Comparison of ENCODE assay signal across 9 mouse cellular contexts in the genomic region with DNA sequence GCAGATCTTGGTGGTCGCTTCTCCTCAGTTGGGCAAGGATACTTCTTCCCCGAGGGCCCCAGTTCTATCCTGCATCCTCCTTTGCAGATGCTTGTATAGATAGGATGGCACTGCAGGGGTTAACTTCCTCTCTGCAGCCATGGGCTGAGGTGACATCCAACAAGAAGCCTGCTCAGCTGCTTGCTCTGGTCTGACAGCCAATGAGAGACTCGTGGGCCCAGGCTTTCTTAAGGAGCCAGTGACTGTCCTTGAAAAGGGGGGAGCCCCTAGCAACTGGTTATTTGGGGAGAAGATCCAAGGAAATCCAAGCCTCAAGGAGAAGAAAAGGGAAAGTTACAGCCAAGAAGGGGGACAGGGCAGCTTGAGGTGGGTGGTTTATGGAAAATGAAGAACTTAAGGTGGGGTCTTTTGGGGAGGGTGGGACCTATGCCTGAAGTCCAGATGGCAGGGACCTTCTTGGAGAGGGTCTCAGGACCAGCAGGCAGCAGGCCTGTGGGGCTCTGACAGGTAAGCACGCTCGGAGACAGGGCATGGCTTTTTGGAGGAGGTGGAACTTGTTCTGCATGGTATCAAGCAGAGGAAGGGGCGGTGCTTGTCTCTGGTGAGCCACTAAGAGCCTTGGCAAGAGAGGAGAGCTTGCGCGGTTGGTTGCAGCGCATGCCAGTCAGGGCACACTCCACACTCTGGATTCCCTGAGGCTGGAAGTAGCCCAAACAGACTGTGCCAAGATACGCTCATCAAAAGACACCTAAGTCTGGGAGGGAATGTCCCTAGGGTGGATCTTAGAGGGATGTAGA. TPM values are rescaled to one million over a fixed set of nuclear protein-coding genes. Genes with fewer than 3 reads are reported as not detected.
DNase-seq lines count a peak whose midpoint lies in the region; ATAC-seq lines count a peak whose summit lies in the region.
"Had no signal": no experiment of that assay in that cellular context is flagged by ENCODE, and none has a peak within 500 bp of the region (broad histone marks: within the 10 kb centered on the region; RNA-seq: fewer than 3 reads in every experiment).

No protein-coding gene starts in this region.

- H3K4me1 ChIP-seq in forebrain, embryonic 11.5 days (replicated peaks; ENCODE audit: control insufficient read depth, insufficient read depth, low read length), result peaks cover 9% of the 10 kb centered on the region; the same call in 1 of the 2 replicates
- H3K4me1 ChIP-seq in forebrain, embryonic 10.5 days, result peaks cover 33% of the 10 kb centered on the region
- 0 out of 2 replicates have a peak, but pooled peaks cover 9% of the 10 kb centered on the region for H3K4me1 ChIP-seq in midbrain, embryonic 14.5 days (ENCODE audit: control insufficient read depth, insufficient read depth, low read length)

- no peaks in the 10 kb centered on the region for H3K9me3 ChIP-seq in forebrain, embryonic 11.5 days (ENCODE audit: control insufficient read depth, low read length)
- peaks cover 2% of the 10 kb centered on the region; the same call in 1 of the 2 replicates for H3K9me3 ChIP-seq in forebrain, embryonic 10.5 days
- no peaks in the 10 kb centered on the region for H3K9me3 ChIP-seq in midbrain, embryonic 14.5 days (ENCODE audit: control insufficient read depth, low read length)
- H3K9me3 ChIP-seq: limb, embryonic 15.5 days had no signal

- H3K4me3 ChIP-seq in forebrain, embryonic 11.5 days (ENCODE audit: low read depth, low read length), result no peak overlapping the region
- H3K4me3 ChIP-seq in forebrain, embryonic 10.5 days, result no peak overlapping the region
- H3K4me3 ChIP-seq in midbrain, embryonic 14.5 days (replicated peaks; ENCODE audit: low read depth, low read length), result peak overlapping the region; percentile 4; the same call in 1 of the 2 replicates
- H3K4me3 ChIP-seq: limb, embryonic 15.5 days had no signal

- no peak overlapping the region for H3K27ac ChIP-seq in forebrain, embryonic 11.5 days (ENCODE audit: low read depth, low read length)
- no peak overlapping the region for H3K27ac ChIP-seq in forebrain, embryonic 10.5 days
- H3K27ac ChIP-seq in midbrain, embryonic 14.5 days (replicated peaks; ENCODE audit: low read depth, low read length), result no peak overlapping the region
- H3K27ac ChIP-seq: limb, embryonic 15.5 days had no signal

- intact Hi-C loops in left cerebral cortex, postnatal 14 days (cut with DNase I), result no loop called here

- WGBS in forebrain, embryonic 11.5 days, result 67% methylated on average over 10 of the region's 10 CpGs
- 66% methylated on average over 10 of the region's 10 CpGs for WGBS in forebrain, embryonic 10.5 days
- 60% methylated on average over 10 of the region's 10 CpGs for WGBS in midbrain, embryonic 14.5 days

- peak; percentile 64 for DNase-seq in forebrain, embryonic 11.5 days (ENCODE audit: low spot score)
- no peak for DNase-seq in forebrain, embryonic 10.5 days (ENCODE audit: extremely low spot score, low spot score)
- peak; percentile 76 for DNase-seq in adrenal gland, adult 8-10 months
- peak; percentile 74 for DNase-seq in fat pad, adult 2 months (ENCODE audit: extremely low read depth, low read depth, low spot score)
- peak; percentile 65 for DNase-seq in kidney, adult 18-20 months
- DNase-seq in left cerebral cortex, postnatal 14 days (ENCODE audit: low spot score in 2 of 2), result peak; percentile 91 to 97
- peak; percentile 71 for DNase-seq in midbrain, embryonic 14.5 days
- DNase-seq in urinary bladder, postnatal 25 days (ENCODE audit: low spot score), result peak; percentile 48

- peaks cover 11% of the 10 kb centered on the region for H3K27me3 ChIP-seq in forebrain, embryonic 11.5 days (ENCODE audit: control insufficient read depth, insufficient read depth, low read length)
- peaks cover 46% of the 10 kb centered on the region for H3K27me3 ChIP-seq in forebrain, embryonic 10.5 days (ENCODE audit: poor library complexity, severe bottlenecking)
- H3K27me3 ChIP-seq in midbrain, embryonic 14.5 days (ENCODE audit: control insufficient read depth, insufficient read depth, low read length), result peaks cover 8% of the 10 kb centered on the region; the same call in 1 of the 2 replicates

- H3K4me2 ChIP-seq in forebrain, embryonic 11.5 days (ENCODE audit: low read depth, low read length, severe bottlenecking), result no peak overlapping the region
- H3K4me2 ChIP-seq in midbrain, embryonic 14.5 days (ENCODE audit: low read length), result peak overlapping the region; percentile 32
- H3K4me2 ChIP-seq: limb, embryonic 15.5 days had no signal

- ATAC-seq in forebrain, embryonic 11.5 days (replicated peaks; ENCODE audit: low FRiP score), result no peak
- no peak for ATAC-seq in midbrain, embryonic 14.5 days (ENCODE audit: low FRiP score, low TSS enrichment)

- no peak overlapping the region for H3K9ac ChIP-seq in forebrain, embryonic 11.5 days (ENCODE audit: low read length)
- no peak overlapping the region for H3K9ac ChIP-seq in midbrain, embryonic 14.5 days (replicated peaks; ENCODE audit: low read length)
- H3K9ac ChIP-seq: limb, embryonic 15.5 days had no signal

- H3K36me3 ChIP-seq in forebrain, embryonic 11.5 days (ENCODE audit: control insufficient read depth, insufficient read depth, low read length), result peaks cover 13% of the 10 kb centered on the region
- H3K36me3 ChIP-seq in forebrain, embryonic 10.5 days (replicated peaks), result peaks cover 60% of the 10 kb centered on the region
- peaks cover 47% of the 10 kb centered on the region for H3K36me3 ChIP-seq in midbrain, embryonic 14.5 days (ENCODE audit: control insufficient read depth, insufficient read depth, low read length)

RNA-seq across cellular contexts. Expression of a gene that starts 12.8 kb away (rescaled TPM):
- 6.1 and 8.2 TPM in 2 replicates for polyA plus RNA-seq in forebrain, embryonic 11.5 days (2014; fragmentation: Nextera tagmentation; extraction: Ambion mirVana)
- polyA plus RNA-seq in forebrain, embryonic 10.5 days (2016; fragmentation: Nextera tagmentation; extraction: Ambion mirVana), result 3.0 and 3.4 TPM in 2 replicates
- 10 to 100 TPM; 19.3 to 27.7 (median 24.5) TPM for total RNA-seq in adrenal gland, adult 8-10 months (2022)
- total RNA-seq in left cerebral cortex, postnatal 14 days (2021), result 10 to 100 TPM; 97.0 to 98.5 TPM
- polyA plus RNA-seq in midbrain, embryonic 14.5 days (2014; fragmentation: Nextera tagmentation; extraction: Ambion mirVana), result 18.3 and 19.9 TPM in 2 replicates

RNA-seq across cellular contexts. Expression of a gene that starts 27.4 kb away (rescaled TPM):
- 4.0 and 4.9 TPM in 2 replicates for polyA plus RNA-seq in forebrain, embryonic 11.5 days (2014; fragmentation: Nextera tagmentation; extraction: Ambion mirVana)
- 8.0 and 8.3 TPM in 2 replicates for polyA plus RNA-seq in forebrain, embryonic 10.5 days (2016; fragmentation: Nextera tagmentation; extraction: Ambion mirVana)
- total RNA-seq in adrenal gland, adult 8-10 months (2022), result 10 to 100 TPM in 2 of 4 experiments, 1 to 10 TPM in 2; 7.5 to 13.5 (median 11.3) TPM
- 1 to 10 TPM; 2.6 to 3.3 TPM for total RNA-seq in left cerebral cortex, postnatal 14 days (2021)
- 1.7 and 5.1 TPM in 2 replicates for polyA plus RNA-seq in midbrain, embryonic 14.5 days (2014; fragmentation: Nextera tagmentation; extraction: Ambion mirVana)

RNA-seq across cellular contexts. Expression of a gene that starts 45.6 kb away (rescaled TPM):
- not detected in 2 replicates for polyA plus RNA-seq in forebrain, embryonic 11.5 days (2014; fragmentation: Nextera tagmentation; extraction: Ambion mirVana)
- not detected in 2 replicates for polyA plus RNA-seq in forebrain, embryonic 10.5 days (2016; fragmentation: Nextera tagmentation; extraction: Ambion mirVana)
- under 1 TPM in 1 of 4 experiments, not detected in 3; 0.46 TPM for total RNA-seq in adrenal gland, adult 8-10 months (2022)
- not detected for total RNA-seq in left cerebral cortex, postnatal 14 days (2021)
- polyA plus RNA-seq in midbrain, embryonic 14.5 days (2014; fragmentation: Nextera tagmentation; extraction: Ambion mirVana), result not detected in 2 replicates
- polyA plus RNA-seq: limb, embryonic 15.5 days had no signal

RNA-seq across cellular contexts. Expression of a gene that starts 58.0 kb away (rescaled TPM):
- not detected in 2 replicates for polyA plus RNA-seq in forebrain, embryonic 11.5 days (2014; fragmentation: Nextera tagmentation; extraction: Ambion mirVana)
- not detected in 2 replicates for polyA plus RNA-seq in forebrain, embryonic 10.5 days (2016; fragmentation: Nextera tagmentation; extraction: Ambion mirVana)
- not detected for total RNA-seq in adrenal gland, adult 8-10 months (2022)
- not detected for total RNA-seq in left cerebral cortex, postnatal 14 days (2021)
- not detected in 2 replicates for polyA plus RNA-seq in midbrain, embryonic 14.5 days (2014; fragmentation: Nextera tagmentation; extraction: Ambion mirVana)
- polyA plus RNA-seq: limb, embryonic 15.5 days had no signal
